Mouse (Mus musculus) limb, embryonic 11.5 days (tissue): Measurements from ENCODE around the gene Fetub. TPM values are rescaled to one million over a fixed set of nuclear protein-coding genes. Genes with fewer than 3 reads are reported as not detected.
A peak's percentile ranks its signal among the peaks of the same experiment; 100 is the strongest.

Experiments
- ATAC-seq: fragments of 200-750 bp; cut with Nextera tagmentation; 2 replicates; pipeline ENCODE4 v1.8.0; 2017; ENCODE audit warnings: low read depth; ENCODE audit not compliant: insufficient number of reproducible peaks, low FRiP score, low TSS enrichment
- DNase-seq: peaks from one replicate; pipeline ENCODE4 v3.0.0-alpha.2; 2015; ENCODE audit warnings: low spot score
- H3K27ac ChIP-seq: fragments of 300-500 bp; sonication (generic); replicated peaks from 2 replicates; pipeline ENCODE4 v1.5.1; 2014; ENCODE audit warnings: low read depth, mild to moderate bottlenecking, low read length
- H3K27me3 ChIP-seq: fragments of 300-500 bp; sonication (generic); 2 replicates; pipeline ENCODE4 v1.6.1; 2014; ENCODE audit warnings: mild to moderate bottlenecking, low read length, mixed read lengths; ENCODE audit not compliant: control insufficient read depth, insufficient read depth
- H3K36me3 ChIP-seq: fragments of 300-500 bp; sonication (generic); 2 replicates; pipeline ENCODE4 v1.6.1; 2014; ENCODE audit warnings: mild to moderate bottlenecking, low read length, moderate library complexity, mixed read lengths; ENCODE audit not compliant: control insufficient read depth, insufficient read depth
- H3K4me1 ChIP-seq: fragments of 300-500 bp; sonication (generic); 2 replicates; pipeline ENCODE4 v1.6.1; 2014; ENCODE audit warnings: low read length, mixed read lengths; ENCODE audit not compliant: control insufficient read depth, insufficient read depth
- H3K4me2 ChIP-seq: fragments of 300-500 bp; sonication (generic); 2 replicates; pipeline ENCODE4 v1.6.1; 2014; ENCODE audit warnings: low read depth, mild to moderate bottlenecking, moderate library complexity; ENCODE audit not compliant: severe bottlenecking
- H3K4me3 ChIP-seq: fragments of 300-500 bp; sonication (generic); 2 replicates; pipeline ENCODE4 v1.5.1; 2014; ENCODE audit warnings: low read depth, low read length
- H3K9ac ChIP-seq: fragments of 300-500 bp; sonication (generic); 2 replicates; pipeline ENCODE4 v1.6.1; 2014; ENCODE audit warnings: mild to moderate bottlenecking, low read length
- H3K9me3 ChIP-seq: fragments of 300-500 bp; sonication (generic); 2 replicates; pipeline ENCODE4 v1.6.1; 2016; ENCODE audit warnings: low read length; ENCODE audit not compliant: control insufficient read depth
- WGBS: fragments of 180-500 bp; shearing (Covaris S2); extraction: QIAGEN DNeasy Blood & Tissue Kit; methylation state at CpG from one replicate; pipeline ENCODE4 v1.1.7; 2014; 5-methylcytosine and 5-hydroxymethylcytosine counted together
- polyA plus RNA-seq: library from polyadenylated mRNA; unstranded; fragments of >200 nt; fragmentation: Nextera tagmentation; extraction: Ambion mirVana; gene quantifications from 2 replicates; pipeline ENCODE4 v1.2.1, GENCODE M21; 2014

Fetub gene
- polyA plus RNA-seq, result not detected in 2 replicates

DNA sequence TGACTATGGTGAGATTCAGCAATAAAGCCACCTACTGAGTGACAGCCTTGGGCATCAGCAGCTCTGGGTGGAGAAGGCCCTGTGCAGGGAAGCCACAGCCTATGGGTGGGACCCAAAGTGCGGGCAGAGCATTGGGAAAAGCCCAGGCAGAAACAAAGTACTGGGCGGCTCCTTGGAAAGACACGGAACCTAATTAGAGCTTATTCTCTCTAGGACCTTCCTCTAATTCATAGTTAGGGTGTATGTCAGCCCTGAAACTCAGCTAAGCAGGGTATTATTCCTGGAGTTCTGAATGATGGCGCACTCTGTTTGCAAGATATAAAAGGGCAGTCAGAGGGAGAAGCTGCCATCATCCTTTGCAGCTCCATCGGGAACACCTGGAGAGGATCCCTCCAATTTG is at the start of gene Fetub:
Gene Fetub, plus strand, starts transcription at position 301 of the 400 bp plus-strand sequence.
- Histone ChIP-seq H3K9ac (no peak within 1 kb of the TSS), H3K4me1 (peaks cover 4% of the 10 kb centered on the region; the same call in 1 of the 2 replicates), H3K27me3 (no peaks in the 10 kb centered on the region), H3K4me2 (no peak within 1 kb of the TSS), H3K36me3 (no peaks in the 10 kb centered on the region), H3K9me3 (no peaks in the 10 kb centered on the region), H3K4me3 (no peak within 1 kb of the TSS), H3K27ac (no peak within 1 kb of the TSS)
- no peak for ATAC-seq
- no peak for DNase-seq
- WGBS, result 93% methylated on average over 5 of the region's 5 CpGs

DNA sequence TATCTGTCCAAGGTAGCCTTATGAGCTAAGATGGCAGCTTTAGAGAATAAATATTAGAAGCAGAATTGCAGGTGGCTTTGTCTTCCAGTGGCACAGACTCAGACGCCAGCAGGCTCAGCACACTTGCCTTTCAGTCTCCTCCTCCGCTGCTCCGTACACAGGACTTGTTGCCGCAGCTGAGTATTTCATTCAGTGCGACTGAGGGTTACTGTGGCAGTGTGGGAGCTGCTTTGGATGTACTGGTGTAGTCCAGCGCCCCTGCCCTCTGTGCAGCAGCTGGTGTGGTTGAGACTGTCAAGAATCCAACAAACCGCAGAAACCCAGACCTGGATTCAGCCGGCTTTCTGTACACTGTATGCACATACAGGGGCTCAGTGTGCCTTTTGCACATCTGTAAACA is 45.7 kb upstream of the Fetub start:
- 93% methylated on average over 8 of the region's 8 CpGs for WGBS
- Histone ChIP-seq H3K4me2 (no peak overlapping the region), H3K9me3 (no peaks in the 10 kb centered on the region), H3K27me3 (no peaks in the 10 kb centered on the region), H3K36me3 (peaks cover 15% of the 10 kb centered on the region), H3K27ac (no peak overlapping the region), H3K4me3 (no peak overlapping the region), H3K4me1 (no peaks in the 10 kb centered on the region), H3K9ac (no peak overlapping the region)
- DNase-seq (no peak), ATAC-seq (no peak)

DNA sequence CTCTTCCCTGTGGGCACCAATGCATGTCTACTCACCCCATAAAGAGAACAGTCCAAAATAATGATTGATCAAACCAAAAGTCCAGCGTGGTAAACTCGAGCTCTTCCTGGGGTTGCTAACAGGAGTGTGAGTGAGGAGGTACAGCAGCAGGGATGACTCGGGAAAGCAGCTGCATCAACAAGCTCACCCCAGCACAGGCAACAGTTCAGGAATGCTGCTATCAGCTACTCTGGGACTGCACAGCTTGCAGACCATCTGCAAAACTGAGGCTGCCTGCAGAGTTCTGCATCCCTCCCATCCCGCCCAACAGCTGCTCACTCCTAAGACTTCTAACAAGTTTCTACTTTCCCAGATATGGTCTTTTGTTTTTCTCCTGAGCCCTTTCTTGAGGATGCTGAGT is 44.8 kb upstream of the Fetub start:
- Histone ChIP-seq H3K4me1 (no peaks in the 10 kb centered on the region), H3K27ac (no peak overlapping the region), H3K4me2 (no peak overlapping the region), H3K9ac (no peak overlapping the region), H3K9me3 (no peaks in the 10 kb centered on the region), H3K27me3 (no peaks in the 10 kb centered on the region), H3K4me3 (no peak overlapping the region), H3K36me3 (peaks cover 13% of the 10 kb centered on the region)
- DNase-seq, result no peak
- ATAC-seq, result no peak
- 78% methylated on average over 4 of the region's 4 CpGs for WGBS

DNA sequence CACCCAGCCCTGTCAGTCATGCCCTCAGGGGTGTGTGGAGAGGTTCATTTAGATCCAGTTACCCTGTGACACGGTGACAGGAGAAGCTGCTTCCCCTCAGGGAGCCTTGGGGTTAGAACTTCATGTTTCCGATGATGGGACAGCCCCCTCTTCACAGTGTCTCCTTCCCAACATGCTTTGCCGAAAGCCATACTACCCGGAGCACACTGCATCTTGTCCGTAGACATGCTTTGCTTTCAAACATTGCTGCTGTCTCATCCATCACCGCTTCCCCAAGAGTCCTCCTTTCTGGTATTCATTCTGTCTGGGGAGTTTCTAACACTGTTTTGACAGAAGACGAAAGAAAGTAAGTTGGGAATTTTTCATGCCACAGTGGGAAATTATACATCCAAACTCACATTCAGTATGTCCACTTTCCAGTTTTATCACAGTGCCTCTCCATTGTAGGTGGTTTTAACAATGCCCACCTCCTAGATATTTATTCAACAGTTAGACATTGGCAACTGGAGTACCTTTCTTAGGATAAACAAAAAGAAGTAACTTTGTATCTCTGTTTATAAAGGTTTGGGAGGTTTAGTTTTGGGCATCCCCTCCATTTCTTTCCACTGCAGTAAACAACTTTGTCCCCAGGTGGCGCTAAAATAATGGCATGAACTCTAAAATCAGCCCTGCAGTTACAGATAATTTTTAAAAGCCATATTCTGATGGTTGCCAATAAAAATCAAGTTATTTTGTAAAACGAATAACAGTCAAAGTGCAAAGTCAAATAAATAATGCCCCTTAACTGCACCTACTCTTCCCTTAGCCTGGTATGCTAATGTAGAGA is 41.7 kb upstream of the Fetub start:
- peaks cover 9% of the 10 kb centered on the region for H3K4me1 ChIP-seq
- H3K9me3 ChIP-seq, result no peaks in the 10 kb centered on the region
- H3K9ac ChIP-seq, result no peak overlapping the region
- H3K36me3 ChIP-seq, result no peaks in the 10 kb centered on the region; the same call in 1 of the 2 replicates
- 54% methylated on average over 9 of the region's 9 CpGs for WGBS
- no peak for ATAC-seq
- no peak overlapping the region for H3K4me3 ChIP-seq
- DNase-seq, result peak; percentile 55
- H3K4me2 ChIP-seq, result no peak overlapping the region
- no peaks in the 10 kb centered on the region for H3K27me3 ChIP-seq
- H3K27ac ChIP-seq, result no peak overlapping the region

DNA sequence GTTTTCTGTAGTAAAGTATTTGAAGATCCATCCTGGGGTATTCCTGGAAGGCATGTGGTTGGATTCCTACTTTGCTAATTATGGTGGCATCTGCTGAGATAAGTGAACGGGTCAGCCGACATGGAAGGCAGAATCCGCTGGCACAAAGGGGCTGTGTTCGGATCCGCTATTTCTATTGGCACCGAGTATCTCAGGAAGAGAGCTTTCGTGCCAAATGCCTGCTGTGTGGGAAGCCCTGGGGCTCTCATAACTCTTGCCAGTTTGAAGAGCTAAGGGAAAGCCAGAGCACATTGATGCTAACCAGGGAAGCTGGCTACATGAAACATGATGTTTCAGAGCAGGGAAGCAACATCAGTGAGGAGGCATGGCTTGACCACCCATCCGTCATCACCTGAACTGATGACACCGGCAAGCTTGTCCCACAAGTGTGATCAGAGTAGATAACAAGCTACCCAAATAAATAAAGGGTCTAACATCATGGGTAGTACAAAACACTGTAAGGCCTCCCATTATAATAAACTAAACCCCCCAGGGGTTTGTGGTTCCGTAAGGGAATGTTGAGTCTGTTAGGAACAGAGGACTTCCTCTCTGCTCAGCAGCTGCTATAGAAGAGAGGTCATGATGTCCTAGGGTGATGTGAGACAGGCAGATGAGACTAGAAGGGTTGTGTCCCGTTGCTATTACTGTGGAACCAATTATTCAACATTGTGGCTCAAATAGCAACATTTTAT is 40.3 kb upstream of the Fetub start:
- 84% methylated on average over 11 of the region's 11 CpGs for WGBS
- Histone ChIP-seq H3K27me3 (no peaks in the 10 kb centered on the region), H3K4me2 (no peak overlapping the region), H3K36me3 (no peaks in the 10 kb centered on the region; the same call in 1 of the 2 replicates), H3K9ac (no peak overlapping the region), H3K4me1 (peaks cover 9% of the 10 kb centered on the region), H3K27ac (no peak overlapping the region), H3K4me3 (no peak overlapping the region), H3K9me3 (no peaks in the 10 kb centered on the region)
- no peak for ATAC-seq
- no peak for DNase-seq

DNA sequence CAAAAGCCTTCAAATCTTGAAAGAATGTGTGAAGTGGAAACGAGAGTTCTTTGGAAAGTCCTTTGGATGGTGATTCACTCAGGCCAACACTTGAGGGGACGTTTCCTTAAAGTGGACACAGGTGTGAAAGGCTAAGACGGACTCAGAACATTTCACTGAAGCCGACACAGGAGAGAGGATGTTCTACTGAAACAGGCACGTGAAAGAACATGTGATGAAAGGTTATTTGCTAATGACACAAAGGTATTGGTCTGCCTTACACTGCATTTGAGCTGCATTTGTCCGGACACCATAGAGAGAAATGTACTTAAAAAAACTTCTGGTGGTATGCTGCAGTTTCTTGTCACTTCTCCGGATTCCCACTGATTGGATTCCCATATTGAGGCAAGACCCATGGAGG is 39.4 kb upstream of the Fetub start:
- no peak overlapping the region for H3K9ac ChIP-seq
- no peaks in the 10 kb centered on the region for H3K36me3 ChIP-seq
- DNase-seq, result no peak
- no peak overlapping the region for H3K4me3 ChIP-seq
- no peak overlapping the region for H3K27ac ChIP-seq
- H3K27me3 ChIP-seq, result no peaks in the 10 kb centered on the region
- H3K9me3 ChIP-seq, result no peaks in the 10 kb centered on the region
- ATAC-seq, result no peak
- no peak overlapping the region for H3K4me2 ChIP-seq
- 80% methylated on average over 7 of the region's 7 CpGs for WGBS
- peaks cover 9% of the 10 kb centered on the region for H3K4me1 ChIP-seq

DNA sequence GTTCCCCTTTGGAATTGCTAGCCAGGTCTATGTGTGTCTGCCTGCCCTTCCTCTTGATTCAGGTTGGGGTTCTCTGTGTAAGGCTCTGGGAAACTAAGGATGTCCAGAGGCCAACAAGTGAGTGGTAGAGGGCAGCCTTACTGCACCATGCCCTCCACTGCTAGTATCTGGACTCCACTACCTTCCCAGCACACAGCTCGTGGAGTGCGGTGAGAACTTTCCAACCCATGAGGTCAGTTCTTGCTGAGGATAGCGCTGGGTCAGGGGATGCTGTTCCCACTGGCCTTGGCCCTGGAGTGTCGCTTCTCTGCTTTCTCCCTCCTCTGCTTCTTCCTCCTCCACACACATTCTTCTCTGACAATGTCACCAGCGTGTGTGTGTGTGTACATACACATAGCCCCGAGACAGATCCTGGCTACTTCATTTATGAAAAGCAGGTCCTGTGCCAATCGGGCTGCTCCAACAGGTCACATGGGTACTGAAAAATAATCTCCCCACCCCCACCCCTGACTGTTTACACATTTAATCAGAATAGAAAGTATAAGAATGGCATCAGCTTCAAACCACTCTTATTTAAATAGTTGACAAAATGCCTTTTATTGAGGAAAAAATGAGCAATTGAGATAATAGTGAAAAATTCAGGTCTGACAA is 38.1 kb upstream of the Fetub start:
- Histone ChIP-seq H3K9ac (no peak overlapping the region), H3K4me3 (no peak overlapping the region), H3K27me3 (no peaks in the 10 kb centered on the region), H3K4me1 (peaks cover 9% of the 10 kb centered on the region), H3K9me3 (no peaks in the 10 kb centered on the region), H3K27ac (no peak overlapping the region), H3K36me3 (no peaks in the 10 kb centered on the region), H3K4me2 (no peak overlapping the region)
- no peak for DNase-seq
- 68% methylated on average over 7 of the region's 7 CpGs for WGBS
- no peak for ATAC-seq

DNA sequence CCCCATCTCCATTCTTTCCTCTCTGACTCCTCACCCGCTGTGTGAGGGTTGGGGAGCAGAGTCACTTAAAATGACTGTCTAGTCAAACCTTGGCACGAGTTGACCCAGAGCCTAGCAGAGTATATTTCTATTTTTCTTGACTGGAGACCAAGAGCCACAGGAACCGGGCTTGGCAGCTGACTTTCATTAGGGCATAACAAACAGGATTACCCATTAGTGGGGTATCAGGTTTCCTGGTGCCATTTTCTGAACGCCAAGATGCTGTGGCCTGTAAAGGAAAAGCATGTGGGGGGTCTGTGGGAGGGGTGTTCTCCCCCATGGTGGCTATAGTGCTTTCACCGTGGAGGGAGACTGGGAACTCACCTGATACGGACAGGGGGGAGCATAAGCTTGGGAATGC is 37.2 kb upstream of the Fetub start:
- H3K27ac ChIP-seq, result no peak overlapping the region
- DNase-seq (peak; percentile 66), ATAC-seq (0 out of 2 replicates have a peak, but pooled peaks have one; percentile 57)

More for the DNA sequence above, 37.2 kb upstream of the Fetub start:
- WGBS, result 5% methylated on average over 6 of the region's 6 CpGs
- Histone ChIP-seq H3K4me3 (no peak overlapping the region), H3K9ac (no peak overlapping the region), H3K36me3 (no peaks in the 10 kb centered on the region), H3K4me2 (no peak overlapping the region), H3K9me3 (no peaks in the 10 kb centered on the region), H3K27me3 (no peaks in the 10 kb centered on the region), H3K4me1 (peaks cover 9% of the 10 kb centered on the region)
